Mouse (Mus musculus) brain, adult 2 months (tissue): ENCODE measurements around the gene Cfp.

Source experiments
- DNase-seq: peaks from one replicate; pipeline ENCODE4 v3.0.0; 2011; ENCODE audit warnings: low read depth, low spot score

The Cfp gene

DNA sequence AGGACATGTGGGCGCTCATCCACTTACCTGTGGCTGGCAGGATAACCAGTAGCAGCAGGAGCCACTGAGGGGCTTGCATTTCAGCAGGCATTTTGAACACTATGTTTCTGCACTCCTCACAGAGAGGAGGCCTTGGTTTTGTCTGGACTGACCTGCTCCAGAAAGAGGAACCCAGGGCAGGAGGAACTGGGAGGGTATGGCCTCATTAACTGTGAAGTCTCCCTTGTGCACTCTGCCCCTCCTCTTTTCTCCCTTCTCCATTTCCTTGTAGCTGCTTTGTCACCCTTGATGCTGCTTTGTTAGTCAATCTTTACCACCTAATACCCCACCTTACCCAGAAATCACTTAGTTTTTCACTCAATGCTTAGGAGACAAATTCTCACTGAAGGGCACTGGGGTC lies at the start of gene Cfp:
Gene Cfp (minus strand): TSS at position 192 of the 400 bp plus-strand sequence.
- no peak for DNase-seq

DNA sequence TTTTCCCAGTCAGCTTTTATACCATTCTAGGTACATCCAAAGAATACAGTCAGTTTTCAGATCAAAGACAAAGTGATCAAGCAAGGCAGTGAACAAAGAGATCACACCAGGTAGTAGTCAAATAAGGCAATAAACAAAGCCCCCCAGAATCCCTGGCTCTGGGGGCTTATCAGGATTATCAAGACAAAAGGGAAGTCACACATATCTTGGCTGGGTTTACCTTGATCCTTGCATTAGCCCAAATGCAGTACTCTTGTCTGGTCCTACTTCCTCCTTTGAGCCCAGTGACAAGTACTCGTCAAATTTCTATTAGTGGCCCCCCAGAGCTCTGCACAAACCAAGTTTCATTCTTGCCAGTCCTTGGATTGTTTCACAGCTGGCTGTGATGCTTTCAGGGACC lies 49.5 kb upstream of the Cfp start:
- DNase-seq = no peak

DNA sequence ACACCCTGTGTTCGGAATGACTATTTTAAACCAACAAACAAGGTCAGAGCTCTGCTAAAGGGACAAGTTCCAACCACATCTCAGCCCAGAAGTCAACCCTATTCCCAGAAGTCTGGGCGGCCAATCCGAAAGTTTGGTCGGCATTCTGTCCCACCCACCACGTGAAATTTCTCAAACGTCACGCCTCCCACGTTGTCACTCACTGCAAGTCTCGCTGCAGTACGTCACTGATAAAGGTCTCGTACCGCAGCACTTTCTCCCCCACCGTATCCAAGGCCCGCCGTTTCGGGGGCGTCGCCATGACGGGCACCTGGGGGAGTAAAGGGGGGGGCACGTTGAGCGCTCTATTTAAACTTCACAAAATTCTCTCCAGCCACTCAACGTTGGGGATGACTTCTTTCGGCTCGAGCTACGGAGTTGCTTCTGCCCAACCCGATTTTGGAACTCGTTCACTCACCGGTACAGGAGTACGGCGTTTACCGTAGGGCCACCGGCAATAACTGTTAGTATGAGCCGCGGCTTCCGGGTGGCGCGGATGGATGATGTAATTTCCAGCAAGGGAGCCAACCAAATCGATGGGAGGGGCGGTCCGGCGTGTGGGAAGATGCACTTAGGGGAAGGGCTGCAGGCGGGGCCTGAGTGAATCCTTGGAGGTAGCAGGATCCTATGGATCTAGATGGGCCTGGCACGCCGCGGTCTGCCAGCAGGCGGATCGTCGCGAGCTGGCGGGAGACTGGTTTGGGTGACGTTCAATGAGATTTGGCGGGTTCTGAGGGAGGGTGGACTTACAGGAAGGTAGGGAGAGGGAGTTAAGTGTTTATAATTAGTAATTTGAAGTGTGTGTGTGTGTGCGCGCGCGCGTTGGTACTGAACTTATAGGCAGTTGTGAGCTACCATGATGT lies 30.4 kb upstream of the Cfp start, which contains the start of gene Uxt:
Gene Uxt (minus strand): TSS at position 541 of the 902 bp plus-strand sequence.
- peak; percentile 96 for DNase-seq

DNA sequence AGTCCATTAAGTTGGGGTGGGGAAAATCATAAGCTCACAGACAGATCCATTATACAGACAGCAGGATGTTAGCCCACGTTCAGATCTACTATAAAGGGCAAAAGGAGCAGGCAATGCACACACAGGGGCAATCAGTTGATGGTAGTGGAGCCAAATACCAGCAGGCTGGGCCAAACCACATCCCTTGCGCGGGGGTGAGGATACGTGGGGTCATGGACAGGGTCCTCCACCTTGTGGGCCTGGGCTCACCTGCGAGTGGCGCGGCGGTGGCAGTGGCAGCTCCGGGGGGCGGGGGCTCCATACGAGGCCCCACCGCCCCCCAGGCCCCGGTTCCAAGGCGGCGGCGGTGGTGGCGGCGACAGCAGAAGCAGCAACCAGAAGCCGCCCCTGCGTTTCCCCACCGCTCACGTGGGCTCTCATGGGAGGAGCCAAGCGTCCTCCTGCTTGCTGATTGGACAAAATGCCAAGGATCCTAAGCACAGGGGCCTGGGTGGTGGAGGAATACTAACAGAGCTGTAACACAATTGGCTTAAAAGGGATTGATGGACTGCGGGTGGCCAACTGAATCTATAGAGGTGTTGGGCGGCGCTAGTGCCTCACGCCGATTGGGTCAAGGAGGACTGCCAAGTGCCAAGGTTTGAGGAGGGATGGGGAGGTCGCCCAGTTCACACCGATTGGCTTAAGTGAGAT lies 19.0 kb upstream of the Cfp start, which contains the start of gene Elk1:
Gene Elk1 (minus strand): TSS at position 418 of the 690 bp plus-strand sequence.
- peak; percentile 98 for DNase-seq

DNA sequence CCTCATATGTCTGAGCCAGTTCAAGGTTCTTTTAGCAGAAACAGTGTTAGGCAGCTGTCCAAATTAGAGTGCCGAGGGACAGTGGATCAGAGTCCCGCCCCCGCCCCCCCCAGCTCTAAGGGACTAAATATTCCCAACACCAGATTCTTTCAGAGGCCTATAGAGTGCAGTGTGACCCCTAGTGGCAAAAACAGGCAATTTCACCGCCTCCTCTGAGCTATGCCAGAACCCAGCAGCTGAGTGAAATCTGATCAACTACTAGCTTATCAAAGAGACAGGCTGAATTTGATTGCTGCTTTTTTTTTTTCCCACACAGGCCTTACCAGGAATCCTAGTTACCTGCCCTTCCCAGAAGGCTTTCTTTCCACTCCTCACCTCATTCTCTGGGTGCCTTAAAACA lies 14.7 kb upstream of the Cfp start:
- peak; percentile 71 for DNase-seq

DNA sequence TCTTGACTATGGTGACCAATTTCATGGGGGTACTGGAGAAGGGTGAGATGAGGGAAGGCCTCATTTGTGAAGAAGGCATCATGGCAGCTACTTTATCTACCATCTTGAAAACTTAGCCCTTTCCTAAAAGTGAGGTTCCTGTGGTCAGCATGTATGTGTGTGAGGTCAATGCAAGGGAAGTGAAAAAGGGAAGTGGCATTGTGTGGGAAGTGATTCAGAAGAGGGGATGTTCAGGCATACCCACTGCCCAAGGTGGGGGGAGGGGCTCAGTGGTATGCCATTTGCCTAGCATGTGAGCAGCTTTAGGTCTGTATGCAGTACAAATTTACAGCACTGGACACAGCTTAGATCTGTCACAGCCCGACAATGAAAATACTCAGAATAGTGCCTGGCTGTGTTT lies 608 bp upstream of the Cfp start:
- DNase-seq = no peak

DNA sequence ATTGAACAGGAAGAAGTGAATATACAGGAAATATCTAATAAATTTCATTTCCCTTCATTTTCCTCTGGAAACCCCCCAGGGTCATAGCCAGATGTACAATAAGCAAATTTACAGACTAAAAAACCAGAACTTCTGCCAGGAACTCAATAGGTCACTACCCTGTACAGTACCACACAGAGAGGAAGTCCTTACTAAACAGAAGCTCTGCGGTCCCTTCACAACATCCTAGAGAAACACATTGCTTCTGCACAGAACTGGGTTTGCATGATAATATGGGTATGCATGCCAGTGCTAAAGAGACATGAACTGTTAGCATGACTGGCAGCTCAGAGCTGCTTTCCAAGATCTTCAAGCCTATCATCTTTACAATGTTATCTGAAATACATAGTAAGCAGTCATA lies 1.5 kb downstream of the Cfp start:
- no peak for DNase-seq

DNA sequence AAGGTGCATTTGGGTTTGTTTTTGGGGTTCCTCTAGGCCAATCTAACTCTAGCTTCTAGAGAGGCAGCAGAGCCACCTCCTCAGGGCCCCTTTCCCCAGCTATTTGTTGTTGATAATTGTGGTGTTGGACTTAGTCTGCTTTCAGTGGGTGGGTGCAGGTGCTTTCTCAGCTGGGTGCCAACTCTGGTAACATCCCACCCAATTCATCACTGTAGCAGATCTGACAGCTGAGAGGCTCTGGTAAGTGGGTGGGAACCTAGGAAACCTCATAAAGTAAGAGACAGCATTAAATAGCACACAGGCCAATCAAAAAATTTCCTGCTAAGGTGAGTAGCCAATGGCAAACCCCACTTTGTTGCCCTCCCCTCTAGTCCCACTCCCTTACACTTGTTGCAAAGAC lies 6.4 kb downstream of the Cfp start:
- peak; percentile 65 for DNase-seq

DNA sequence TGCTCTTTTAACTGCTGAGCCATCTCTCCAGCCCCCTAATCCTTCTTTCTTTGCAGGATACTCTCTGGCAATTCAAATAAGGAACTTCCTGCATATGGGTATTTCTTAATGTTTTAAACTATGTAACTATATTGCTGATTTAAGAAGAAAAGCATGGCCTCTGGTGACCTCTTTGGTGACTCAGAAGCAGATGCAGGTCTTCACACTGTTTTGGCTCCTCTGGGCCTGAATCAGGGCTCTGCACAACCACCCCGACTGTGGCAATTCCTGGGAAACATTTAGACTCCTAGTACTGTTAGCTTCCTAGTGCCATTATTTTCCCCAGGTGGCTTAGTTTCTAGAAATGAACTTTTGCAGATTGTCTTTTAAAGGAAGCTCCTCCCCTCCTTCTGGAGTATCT lies 7.8 kb downstream of the Cfp start:
- peak; percentile 20 for DNase-seq

DNA sequence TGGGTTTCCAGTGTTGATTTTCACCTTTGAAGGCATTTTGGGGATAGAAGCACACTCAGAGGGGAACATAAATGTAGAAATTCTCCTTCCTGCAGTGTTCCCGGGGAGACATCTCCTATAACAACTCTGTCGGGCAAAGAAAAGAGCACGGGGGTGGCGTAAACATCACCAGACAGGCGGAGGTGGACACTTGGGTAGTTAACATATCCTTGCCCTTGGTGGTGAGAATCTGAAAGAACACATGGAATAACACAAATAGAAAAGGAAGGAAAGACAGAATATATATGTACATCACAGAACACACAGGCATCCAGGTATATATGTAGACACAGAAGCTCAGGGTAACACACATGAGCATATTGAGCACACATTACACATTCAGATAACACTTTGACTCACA lies 10.0 kb downstream of the Cfp start:
- DNase-seq = peak; percentile 57

DNA sequence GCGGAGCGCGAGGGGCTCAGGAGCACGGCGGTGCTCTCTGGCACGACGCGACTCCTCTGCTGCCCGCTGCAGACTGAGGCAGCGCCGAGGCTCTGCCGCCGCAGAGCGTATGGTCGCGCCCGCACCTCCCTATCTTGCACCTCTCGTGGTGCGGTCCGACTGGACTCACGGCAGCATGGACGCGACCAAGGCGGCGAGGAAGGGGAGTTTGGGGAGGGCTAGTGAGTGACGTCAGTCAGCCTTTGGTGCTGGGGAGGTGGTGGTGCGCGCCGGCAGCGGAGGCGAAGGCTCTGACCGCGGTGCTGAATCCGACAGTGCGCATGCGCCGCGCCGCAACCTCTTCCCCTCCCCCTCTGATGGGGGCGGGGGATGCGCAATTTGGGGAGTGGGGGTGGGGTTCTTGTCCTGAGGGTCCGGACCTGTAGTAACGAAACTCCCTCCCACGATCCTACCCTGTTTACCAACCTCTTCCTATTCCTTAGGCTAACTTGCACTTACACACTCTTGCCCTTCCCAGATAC lies 10.5 kb downstream of the Cfp start, which contains the start of gene Syn1:
Gene Syn1 (minus strand): TSS at position 161 of the 521 bp plus-strand sequence.
- DNase-seq = peak; percentile 98

DNA sequence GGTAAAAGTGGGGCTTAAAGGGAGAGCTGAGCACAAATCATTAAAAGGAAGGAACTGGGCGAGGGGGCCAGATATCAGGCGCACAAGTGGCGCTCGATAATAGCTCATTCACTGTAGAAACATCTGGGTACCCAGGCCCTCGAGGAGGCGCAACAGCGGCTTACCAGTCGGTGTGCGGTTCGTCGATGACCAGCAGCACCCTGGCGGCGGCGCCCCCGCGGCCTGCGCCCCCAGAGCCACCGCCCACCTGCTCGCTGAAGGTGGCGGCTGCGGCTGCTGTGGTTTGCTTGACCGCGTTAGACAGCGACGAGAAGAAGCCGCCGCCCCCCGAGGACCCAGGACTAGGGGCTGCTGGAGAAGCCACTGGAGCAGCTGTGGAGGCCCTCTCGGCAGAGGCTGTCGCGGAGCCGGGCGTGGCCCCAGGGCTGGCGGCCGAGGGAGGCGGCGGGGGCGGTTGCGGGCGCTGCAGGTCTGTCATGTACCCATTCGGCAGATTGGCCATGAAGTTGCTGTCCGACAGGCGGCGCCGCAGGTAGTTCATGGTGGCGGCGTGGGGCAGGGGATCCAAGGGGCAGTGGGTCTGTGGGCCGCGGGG lies 11.0 kb downstream of the Cfp start:
- no peak for DNase-seq

DNA sequence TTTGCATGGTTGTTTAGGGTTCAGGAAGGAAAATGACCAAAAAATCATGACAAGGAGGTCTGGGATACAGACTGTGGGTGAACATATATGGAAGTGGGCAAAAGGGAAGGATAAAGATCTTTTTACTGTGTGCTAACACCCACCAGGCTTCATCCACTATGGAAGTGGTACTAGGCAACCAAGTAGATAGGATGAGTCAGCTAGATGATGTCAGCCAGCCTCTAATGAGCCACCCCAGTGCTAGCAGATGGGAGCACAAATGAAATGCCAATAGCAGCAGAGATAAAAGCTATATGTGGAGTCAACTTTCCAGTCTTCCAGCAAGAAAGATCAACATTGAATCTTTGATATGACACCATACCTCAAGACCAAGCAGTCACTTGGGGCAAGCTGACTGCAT lies 16.3 kb downstream of the Cfp start:
- peak; percentile 83 for DNase-seq

DNA sequence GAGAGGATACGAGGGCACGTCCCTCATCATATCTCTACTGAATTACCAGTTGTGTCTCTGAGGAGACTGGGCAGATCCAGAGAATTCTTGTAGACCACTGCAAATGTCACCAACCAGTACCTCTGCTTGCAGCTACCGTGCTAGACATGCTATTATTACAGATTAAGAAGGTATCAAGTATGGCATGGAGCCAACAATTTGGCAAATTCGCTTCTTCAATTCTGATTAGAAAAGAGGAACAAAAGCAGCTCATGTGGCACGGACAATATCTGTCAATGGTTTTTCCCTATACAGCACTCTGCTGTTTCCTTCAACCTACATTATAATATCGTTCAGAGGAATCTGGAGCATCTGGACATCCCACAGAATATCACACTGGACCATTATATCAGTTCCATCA lies 17.6 kb downstream of the Cfp start:
- DNase-seq = no peak

DNA sequence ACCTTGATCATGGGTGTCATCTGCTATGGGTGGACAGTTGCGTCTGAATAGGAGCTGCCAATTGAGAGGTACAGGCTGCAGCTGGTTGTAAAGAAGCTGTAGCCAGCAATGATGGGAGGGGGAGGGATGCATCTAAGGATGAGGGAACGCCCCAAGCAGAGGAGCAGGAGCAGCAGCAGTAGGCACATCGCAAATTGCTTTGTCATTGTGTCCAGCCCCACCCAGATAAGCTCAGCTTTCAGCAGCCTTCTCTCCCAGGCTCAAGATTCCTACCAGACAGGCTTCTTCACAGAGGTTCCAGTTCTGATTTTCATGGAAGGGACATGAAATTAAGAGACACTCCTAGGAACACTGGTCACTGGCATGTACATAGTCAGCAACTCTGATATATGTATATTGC lies 21.3 kb downstream of the Cfp start:
- peak; percentile 35 for DNase-seq
